Mouse (Mus musculus): ENCODE results near the gene Zfp944.

DNA sequence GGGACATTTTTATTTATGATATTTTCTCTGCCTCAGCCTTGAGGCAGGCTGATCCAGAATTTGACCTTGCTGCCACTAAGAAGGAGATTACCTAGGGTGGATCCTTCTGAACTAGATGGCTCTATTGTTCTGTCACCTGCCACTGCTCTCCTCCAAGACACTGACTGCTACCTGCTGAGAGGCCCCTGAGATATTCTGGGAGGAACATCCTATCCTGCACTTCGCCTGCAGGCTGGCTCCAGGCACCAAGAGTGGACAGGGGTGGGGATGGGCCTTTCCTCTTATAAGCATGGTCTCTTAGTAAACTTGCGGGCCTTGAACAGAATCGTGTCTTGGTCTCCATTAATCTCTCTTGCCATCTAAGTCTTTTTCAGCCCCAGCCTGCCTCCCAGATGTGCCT is 2.7 kb upstream of the Zfp944 start:
- no peak for TF ChIP-seq POLR2A (IDR thresholded peaks at IDR 0.05; ENCODE audit: borderline replicate concordance, low read depth, low read length)
- no peak for TF ChIP-seq CTCF (IDR thresholded peaks at IDR 0.05; ENCODE audit: low read depth, low read length)

Data from bone marrow macrophage, adult 2 months (primary cell).